Mouse (Mus musculus): ENCODE measurements around the gene Sdc4. TPM values are rescaled to one million over a fixed set of nuclear protein-coding genes. Genes with fewer than 3 reads are reported as not detected.
A peak's percentile ranks its signal among the peaks of the same experiment; 100 is the strongest.

Sdc4 gene
- polyA plus RNA-seq, 1 experiment from 2014 or later, result 15.3 TPM

DNA sequence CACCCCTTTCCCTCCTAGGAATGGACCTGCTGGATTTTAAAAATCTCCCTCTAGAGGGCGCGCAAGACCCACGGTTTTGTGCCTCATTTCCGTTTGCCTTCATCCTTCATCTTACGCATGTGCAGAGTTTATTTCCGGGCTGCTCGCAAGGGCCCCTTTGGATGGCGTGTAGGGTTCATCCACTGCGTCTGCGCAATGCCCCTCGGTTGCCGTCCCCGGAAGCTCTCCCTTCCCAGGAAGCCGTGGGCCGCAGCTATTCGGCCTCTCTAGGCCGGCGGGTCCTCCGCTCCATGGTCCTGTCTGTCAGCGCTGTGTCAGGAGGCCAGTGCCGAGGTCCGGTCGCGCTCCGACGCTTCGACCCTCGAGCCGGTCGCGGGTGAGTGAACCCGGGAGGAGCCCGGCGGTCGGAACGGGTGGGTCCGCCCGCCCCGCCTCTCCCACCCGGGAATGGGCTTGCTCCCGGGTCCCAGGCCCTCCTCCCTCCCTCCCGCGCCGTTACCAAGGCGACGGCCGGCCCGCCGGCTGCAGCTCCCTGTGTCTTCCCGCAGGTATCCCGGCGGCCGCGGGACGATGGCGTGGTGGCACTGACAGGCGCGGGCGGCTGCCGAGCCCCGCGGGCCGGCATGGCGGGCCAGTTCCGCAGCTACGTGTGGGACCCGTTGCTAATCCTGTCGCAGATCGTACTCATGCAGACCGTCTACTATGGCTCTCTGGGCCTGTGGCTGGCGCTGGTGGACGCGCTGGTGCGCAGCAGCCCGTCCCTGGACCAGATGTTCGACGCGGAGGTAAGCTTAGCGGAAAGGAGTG, 17.3 kb upstream of the Sdc4 start, which contains the start of gene Gm20458:
Gene Gm20458 (plus strand): TSS at position 223 of the 807 bp plus-strand sequence.
- Histone ChIP-seq H3K9ac (ENCODE audit: low read depth, low read length) (peak within 1 kb of the TSS; percentile 83), H3K4me1 (ENCODE audit: control insufficient read depth, insufficient read depth, low read depth, low read length) (peaks cover 14% of the 10 kb centered on the region), H3K27me3 (replicated peaks; ENCODE audit: control insufficient read depth, insufficient read depth, low read length) (no peaks in the 10 kb centered on the region), H3K4me3 (ENCODE audit: low read length) (peak within 1 kb of the TSS; percentile 73), H3K27ac (ENCODE audit: low read depth, low read length) (peak within 1 kb of the TSS; percentile 93), H3K36me3 (ENCODE audit: control insufficient read depth, insufficient read depth, low read length) (peaks cover 14% of the 10 kb centered on the region), H3K9me3 (ENCODE audit: control insufficient read depth, low read length) (no peaks in the 10 kb centered on the region), H3K4me2 (ENCODE audit: low read length) (peak within 1 kb of the TSS; percentile 69)
- WGBS, result under 1% methylated on average over 77 of the region's 79 CpGs
- ATAC-seq, result peak; percentile 99

DNA sequence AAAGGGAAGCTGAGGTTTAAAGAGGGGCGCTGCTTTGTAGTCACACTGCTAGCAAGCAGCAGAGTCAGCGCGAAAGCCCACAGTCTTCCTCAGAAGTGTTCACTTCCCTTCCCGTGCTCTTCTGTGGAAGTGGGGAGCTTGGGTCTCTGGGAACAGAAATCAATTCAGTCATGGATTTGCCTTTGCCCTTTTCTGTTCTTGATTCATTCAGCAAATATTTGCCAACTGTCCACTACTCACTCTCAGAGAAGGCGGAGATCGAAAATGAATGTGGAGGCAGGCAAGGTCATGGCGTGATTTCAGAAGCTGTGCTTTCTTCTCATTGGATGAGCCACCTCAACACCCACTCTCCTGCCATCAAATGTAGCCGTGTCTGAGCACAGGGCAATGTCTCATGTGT, 14.8 kb upstream of the Sdc4 start:
- Histone ChIP-seq H3K4me1 (ENCODE audit: control insufficient read depth, insufficient read depth, low read depth, low read length) (peaks cover 14% of the 10 kb centered on the region), H3K36me3 (ENCODE audit: control insufficient read depth, insufficient read depth, low read length) (0 out of 2 replicates have a peak, but pooled peaks cover 4% of the 10 kb centered on the region), H3K4me3 (ENCODE audit: low read length) (no peak overlapping the region), H3K9ac (ENCODE audit: low read depth, low read length) (no peak overlapping the region), H3K27me3 (replicated peaks; ENCODE audit: control insufficient read depth, insufficient read depth, low read length) (no peaks in the 10 kb centered on the region), H3K27ac (ENCODE audit: low read depth, low read length) (no peak overlapping the region), H3K4me2 (ENCODE audit: low read length) (no peak overlapping the region), H3K9me3 (ENCODE audit: control insufficient read depth, low read length) (no peaks in the 10 kb centered on the region)
- ATAC-seq, result no peak
- WGBS, result 90% methylated on average over 8 of the region's 8 CpGs

GRCm38 (mm10) chr2:164457942-164458341, 14.3 kb upstream of the Sdc4 start:
- WGBS, result 61% methylated on average over 7 of the region's 7 CpGs
- Histone ChIP-seq H3K36me3 (ENCODE audit: control insufficient read depth, insufficient read depth, low read length) (0 out of 2 replicates have a peak, but pooled peaks cover under 1% of the 10 kb centered on the region), H3K4me2 (ENCODE audit: low read length) (no peak overlapping the region), H3K4me3 (ENCODE audit: low read length) (no peak overlapping the region), H3K27ac (ENCODE audit: low read depth, low read length) (no peak overlapping the region), H3K27me3 (replicated peaks; ENCODE audit: control insufficient read depth, insufficient read depth, low read length) (no peaks in the 10 kb centered on the region), H3K9me3 (ENCODE audit: control insufficient read depth, low read length) (no peaks in the 10 kb centered on the region), H3K4me1 (ENCODE audit: control insufficient read depth, insufficient read depth, low read depth, low read length) (peaks cover 14% of the 10 kb centered on the region), H3K9ac (ENCODE audit: low read depth, low read length) (no peak overlapping the region)
- ATAC-seq, result no peak

- Histone ChIP-seq H3K27ac (ENCODE audit: low read depth, low read length) (no peak within 1 kb of the TSS), H3K27me3 (replicated peaks; ENCODE audit: control insufficient read depth, insufficient read depth, low read length) (no peaks in the 10 kb centered on the region), H3K9ac (ENCODE audit: low read depth, low read length) (0 out of 2 replicates have a peak within 1 kb of the TSS, but pooled peaks have one; percentile 40), H3K9me3 (ENCODE audit: control insufficient read depth, low read length) (no peaks in the 10 kb centered on the region), H3K4me1 (ENCODE audit: control insufficient read depth, insufficient read depth, low read depth, low read length) (peaks cover 6% of the 10 kb centered on the region), H3K36me3 (ENCODE audit: control insufficient read depth, insufficient read depth, low read length) (no peaks in the 10 kb centered on the region), H3K4me3 (ENCODE audit: low read length) (peak within 1 kb of the TSS; percentile 17; the same call in 1 of the 2 replicates), H3K4me2 (ENCODE audit: low read length) (peak within 1 kb of the TSS; percentile 44)
- under 1% methylated on average over 7 of the region's 7 CpGs for WGBS
- no peak for ATAC-seq
Measured at GRCm38 (mm10) chr2:164456864-164457300, 13.2 kb upstream of the Sdc4 start, which contains the start of gene Sys1. TSS of gene Sys1 (plus strand) at chr2:164456964.

DNA sequence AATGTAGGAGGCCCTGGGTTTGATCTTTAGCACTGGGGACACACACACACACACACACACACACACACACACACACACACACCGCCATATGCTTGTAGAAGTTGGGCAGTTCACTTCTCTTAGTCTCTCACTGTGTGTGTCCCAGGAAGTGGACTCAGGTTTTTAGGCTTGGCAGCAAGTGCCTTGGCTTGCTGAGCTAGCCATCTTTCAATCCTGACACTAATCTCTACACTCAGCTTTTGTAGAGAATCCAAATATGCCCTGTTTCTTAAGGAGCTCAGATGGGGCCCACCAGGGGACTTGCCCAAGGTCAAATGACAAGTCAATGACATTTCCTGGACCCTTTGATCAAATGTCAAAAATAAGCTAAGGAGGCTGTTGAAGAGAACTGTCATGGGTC, 12.7 kb upstream of the Sdc4 start:
- no peak overlapping the region for H3K4me3 ChIP-seq (ENCODE audit: low read length)
- 82% methylated on average over 1 of the region's 1 CpGs for WGBS
- no peak overlapping the region for H3K4me2 ChIP-seq (ENCODE audit: low read length)
- H3K36me3 ChIP-seq (ENCODE audit: control insufficient read depth, insufficient read depth, low read length), result no peaks in the 10 kb centered on the region
- H3K27me3 ChIP-seq (replicated peaks; ENCODE audit: control insufficient read depth, insufficient read depth, low read length), result no peaks in the 10 kb centered on the region
- 0 out of 2 replicates have a peak overlapping the region, but pooled peaks have one; percentile 40 for H3K9ac ChIP-seq (ENCODE audit: low read depth, low read length)
- H3K27ac ChIP-seq (ENCODE audit: low read depth, low read length), result no peak overlapping the region
- peaks cover 3% of the 10 kb centered on the region; the same call in 1 of the 2 replicates for H3K4me1 ChIP-seq (ENCODE audit: control insufficient read depth, insufficient read depth, low read depth, low read length)
- H3K9me3 ChIP-seq (ENCODE audit: control insufficient read depth, low read length), result no peaks in the 10 kb centered on the region
- ATAC-seq, result no peak

DNA sequence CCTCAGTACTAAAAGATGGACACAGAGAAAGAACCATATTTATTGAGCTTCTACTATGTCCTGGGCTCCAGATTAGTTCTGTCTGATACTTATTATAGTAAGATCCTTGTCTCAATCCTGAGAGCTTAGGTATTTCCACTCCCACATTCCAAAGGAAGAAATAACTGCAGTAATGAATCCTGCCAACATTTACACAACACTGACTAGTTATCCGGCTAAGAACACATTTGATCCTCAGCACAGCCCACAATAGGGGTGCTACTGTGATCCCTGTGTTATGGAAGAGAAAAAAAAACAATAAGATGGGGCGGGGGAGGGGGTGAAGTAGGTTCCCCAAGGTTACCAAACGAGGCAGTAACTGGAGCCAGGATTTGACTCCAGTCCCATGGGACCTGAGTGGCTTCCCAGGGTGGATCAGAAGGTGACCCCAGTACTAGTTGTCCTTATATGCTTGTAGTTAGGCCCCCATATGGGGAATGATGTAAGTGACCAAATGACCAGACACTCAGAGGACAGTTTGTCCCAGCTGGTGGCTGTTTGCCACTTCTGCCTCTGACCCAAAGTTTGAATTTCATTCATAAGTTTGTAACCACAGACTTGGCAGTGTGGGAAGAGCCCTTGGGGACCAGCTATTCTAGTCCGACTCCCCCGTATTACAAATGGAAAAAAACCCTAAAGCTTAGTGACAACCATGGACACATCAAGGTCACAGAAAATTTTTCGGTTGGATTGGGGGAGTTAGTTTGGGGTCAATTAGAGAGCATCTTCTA, 11.9 kb upstream of the Sdc4 start:
- no peaks in the 10 kb centered on the region for H3K27me3 ChIP-seq (replicated peaks; ENCODE audit: control insufficient read depth, insufficient read depth, low read length)
- no peak overlapping the region for H3K27ac ChIP-seq (ENCODE audit: low read depth, low read length)
- no peaks in the 10 kb centered on the region for H3K36me3 ChIP-seq (ENCODE audit: control insufficient read depth, insufficient read depth, low read length)
- no peak overlapping the region for H3K4me3 ChIP-seq (ENCODE audit: low read length)
- H3K9ac ChIP-seq (ENCODE audit: low read depth, low read length), result no peak overlapping the region
- H3K4me2 ChIP-seq (ENCODE audit: low read length), result no peak overlapping the region
- no peak for ATAC-seq
- peaks cover 3% of the 10 kb centered on the region; the same call in 1 of the 2 replicates for H3K4me1 ChIP-seq (ENCODE audit: control insufficient read depth, insufficient read depth, low read depth, low read length)
- no peaks in the 10 kb centered on the region for H3K9me3 ChIP-seq (ENCODE audit: control insufficient read depth, low read length)
- 77% methylated on average over 6 of the region's 6 CpGs for WGBS

GRCm38 (mm10) chr2:164454846-164455245, 11.2 kb upstream of the Sdc4 start:
- no peak overlapping the region for H3K27ac ChIP-seq (ENCODE audit: low read depth, low read length)
- WGBS, result 79% methylated on average over 10 of the region's 10 CpGs

DNA sequence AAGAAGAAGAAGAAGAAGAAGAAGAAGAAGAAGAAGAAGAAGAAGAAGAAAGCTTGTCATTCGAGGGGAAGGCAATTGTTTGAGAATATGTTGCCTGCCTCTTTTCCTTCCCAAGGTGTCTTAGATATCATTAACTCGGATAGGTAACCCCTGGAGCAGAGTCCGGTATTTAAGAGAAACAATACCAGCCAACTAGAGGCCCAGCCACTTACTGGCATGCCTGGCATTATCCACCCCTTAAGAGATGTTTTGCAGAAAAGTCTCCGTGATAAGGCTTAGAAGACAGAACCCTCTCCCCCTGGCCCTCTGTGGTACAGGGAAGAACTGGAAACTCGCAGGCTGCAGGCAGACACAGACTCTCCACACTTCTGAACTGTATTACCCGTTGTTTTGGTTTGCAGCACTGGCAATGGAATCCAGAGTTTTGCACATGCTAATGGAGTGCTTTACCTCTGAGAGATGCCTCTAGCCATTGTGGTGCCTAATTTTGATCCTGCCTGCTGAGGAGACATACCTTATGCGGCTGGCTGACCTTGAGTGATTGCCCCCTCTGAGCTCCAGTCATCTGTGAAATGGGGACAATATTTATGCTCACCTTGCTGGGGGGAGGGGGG, 10.3 kb upstream of the Sdc4 start:
- 70% methylated on average over 7 of the region's 7 CpGs for WGBS
- ATAC-seq, result no peak
- Histone ChIP-seq H3K4me1 (ENCODE audit: control insufficient read depth, insufficient read depth, low read depth, low read length) (peaks cover 3% of the 10 kb centered on the region; the same call in 1 of the 2 replicates), H3K4me2 (ENCODE audit: low read length) (no peak overlapping the region), H3K36me3 (ENCODE audit: control insufficient read depth, insufficient read depth, low read length) (no peaks in the 10 kb centered on the region), H3K27me3 (replicated peaks; ENCODE audit: control insufficient read depth, insufficient read depth, low read length) (no peaks in the 10 kb centered on the region), H3K9me3 (ENCODE audit: control insufficient read depth, low read length) (no peaks in the 10 kb centered on the region), H3K9ac (ENCODE audit: low read depth, low read length) (no peak overlapping the region), H3K27ac (ENCODE audit: low read depth, low read length) (no peak overlapping the region), H3K4me3 (ENCODE audit: low read length) (no peak overlapping the region)

More at GRCm38 (mm10) chr2:164454846-164455245, 11.2 kb upstream of the Sdc4 start:
- Histone ChIP-seq H3K36me3 (ENCODE audit: control insufficient read depth, insufficient read depth, low read length) (no peaks in the 10 kb centered on the region), H3K4me3 (ENCODE audit: low read length) (no peak overlapping the region), H3K9ac (ENCODE audit: low read depth, low read length) (no peak overlapping the region), H3K4me1 (ENCODE audit: control insufficient read depth, insufficient read depth, low read depth, low read length) (peaks cover 3% of the 10 kb centered on the region; the same call in 1 of the 2 replicates), H3K9me3 (ENCODE audit: control insufficient read depth, low read length) (no peaks in the 10 kb centered on the region), H3K4me2 (ENCODE audit: low read length) (no peak overlapping the region), H3K27me3 (replicated peaks; ENCODE audit: control insufficient read depth, insufficient read depth, low read length) (no peaks in the 10 kb centered on the region)
- ATAC-seq, result no peak

All from hindbrain, embryonic 16.5 days (tissue).